Mouse (Mus musculus) erythroblast, embryonic 14.5 days (primary cell): ENCODE results near the gene Eda.

Source experiments
- GATA1 ChIP-seq: IDR thresholded peaks from 2 replicates; pipeline ENCODE4 v1.6.1; 2012; ENCODE audit warnings: low read length, inconsistent platforms, mixed read lengths
- TAL1 ChIP-seq: IDR thresholded peaks from 3 replicates; pipeline ENCODE4 v1.6.1; 2012; ENCODE audit warnings: low read length, inconsistent platforms, mixed read lengths

DNA sequence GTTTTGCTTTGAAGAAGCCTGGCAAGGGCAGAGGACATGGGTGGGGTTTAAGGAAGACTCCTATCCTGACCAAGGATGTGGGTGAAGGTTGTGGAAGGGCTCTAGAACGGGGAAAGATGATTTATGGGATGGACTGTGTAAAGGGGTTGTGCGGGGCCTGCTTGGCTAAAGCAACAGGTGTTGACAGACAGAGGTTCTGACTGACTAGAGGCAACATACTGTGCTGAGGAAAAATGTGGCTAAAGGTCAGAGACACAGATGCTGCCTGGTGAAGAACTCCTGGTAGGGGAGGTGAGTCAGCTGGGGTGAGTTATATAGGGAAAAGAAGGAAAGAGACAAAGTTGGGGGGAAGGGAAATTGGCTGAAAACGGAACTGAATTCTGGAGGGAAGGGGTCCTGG lies 456.9 kb downstream of the Eda start:
- TF ChIP-seq GATA1 (no peak), TAL1 (no peak)
